Mouse (Mus musculus) G1E (cell line): ENCODE measurements around the gene Vgll2. TPM values are rescaled to one million over a fixed set of nuclear protein-coding genes. Genes with fewer than 3 reads are reported as not detected.

Source experiments
- ATAC-seq: 2 replicates; pipeline ENCODE4 v1.8.0; 2016; ENCODE audit warnings: mild to moderate bottlenecking; ENCODE audit not compliant: insufficient number of reproducible peaks, poor library complexity, low FRiP score, severe bottlenecking; ENCODE audit errors: extremely low read depth
- DNase-seq: peaks from one replicate; pipeline ENCODE4 v3.0.0; 2012; ENCODE audit warnings: low spot score
- H3K27me3 ChIP-seq: 2 replicates; pipeline ENCODE4 v1.6.1; 2012; ENCODE audit warnings: mild to moderate bottlenecking, low read length, inconsistent platforms; ENCODE audit not compliant: insufficient read depth
- H3K36me3 ChIP-seq: replicated peaks from 2 replicates; pipeline ENCODE3; 2012; ENCODE audit warnings: mild to moderate bottlenecking, inconsistent platforms
- H3K4me1 ChIP-seq: 2 replicates; pipeline ENCODE4 v1.6.1; 2012; ENCODE audit warnings: low read depth, low read length, inconsistent platforms, mixed read lengths; ENCODE audit not compliant: insufficient read depth
- H3K4me3 ChIP-seq: 2 replicates; pipeline ENCODE4 v1.5.1; 2012; ENCODE audit warnings: low read depth, mild to moderate bottlenecking, inconsistent platforms, low read length, moderate library complexity, mixed read lengths
- H3K9me3 ChIP-seq: replicated peaks from 2 replicates; pipeline ENCODE4 v1.6.1; 2012; ENCODE audit warnings: inconsistent platforms
- CTCF ChIP-seq: IDR thresholded peaks from 2 replicates; pipeline ENCODE4 v1.5.1; 2012; ENCODE audit warnings: low read depth, low read length, inconsistent platforms, mixed read lengths
- GATA1 ChIP-seq: IDR thresholded peaks from 2 replicates; pipeline ENCODE4 v1.6.1; 2012; ENCODE audit warnings: borderline replicate concordance, low read length, inconsistent platforms, mixed read lengths
- GATA2 ChIP-seq: IDR thresholded peaks from 2 replicates; pipeline ENCODE4 v1.6.1; 2012; ENCODE audit warnings: low read depth, low read length, inconsistent platforms, borderline replicate concordance
- POLR2AphosphoS5 ChIP-seq: IDR thresholded peaks from 2 replicates; pipeline ENCODE4 v1.6.1; 2012; ENCODE audit warnings: low read depth, low read length, inconsistent platforms; ENCODE audit not compliant: insufficient replicate concordance
- TAL1 ChIP-seq: conservative IDR thresholded peaks from 2 replicates; pipeline ENCODE4 v1.6.1; 2012; ENCODE audit warnings: low read depth, low read length, inconsistent platforms, mixed read lengths
- polyA plus RNA-seq: library from polyadenylated mRNA; stranded (reverse); fragments of >175 nt; gene quantifications from 2 replicates; pipeline ENCODE4 v1.2.3, GENCODE M21; 2012
- total RNA-seq, 2 experiments: library from RNA; stranded (forward) in 1 of 2; stranded (reverse) in 1 of 2; fragments of 200-1000 nt in 1 of 2; fragments of >200 nt in 1 of 2; fragmentation: Nextera tagmentation in 1 of 2; gene quantifications; 2 replicates each; pipeline ENCODE4 v1.2.3; 2014 to 2017

Vgll2 gene
- total and polyA plus RNA-seq, 3 experiments, result not detected

DNA sequence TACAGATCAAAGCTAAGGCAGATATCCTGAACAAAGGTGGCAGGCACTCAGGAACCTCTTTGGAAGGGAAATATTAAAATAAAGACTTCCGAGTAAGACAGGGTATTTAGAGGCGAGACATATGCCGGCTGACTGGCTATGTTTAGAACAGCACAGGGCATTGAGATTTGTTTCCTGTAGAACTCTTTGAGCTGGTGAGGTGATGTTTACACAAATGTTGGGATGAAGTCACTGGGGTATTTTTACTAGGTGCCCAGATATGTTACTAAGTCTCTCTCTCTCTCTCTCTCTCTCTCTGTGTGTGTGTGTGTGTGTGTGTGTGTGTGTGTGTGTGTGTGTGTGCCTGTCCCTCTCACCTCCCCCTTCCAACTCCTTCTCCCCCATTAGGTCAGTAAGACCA is 26.0 kb downstream of the Vgll2 start:
- ATAC-seq, result no peak
- Histone ChIP-seq H3K4me1 (no peaks in the 10 kb centered on the region), H3K4me3 (no peak overlapping the region), H3K9me3 (no peaks in the 10 kb centered on the region), H3K27me3 (no peaks in the 10 kb centered on the region), H3K36me3 (no peaks in the 10 kb centered on the region)
- no peak for DNase-seq
- no peak for TF ChIP-seq GATA1
- TF ChIP-seq GATA2, result no peak
- no peak for TF ChIP-seq CTCF
- no peak for TF ChIP-seq POLR2AphosphoS5
- no peak for TF ChIP-seq TAL1

DNA sequence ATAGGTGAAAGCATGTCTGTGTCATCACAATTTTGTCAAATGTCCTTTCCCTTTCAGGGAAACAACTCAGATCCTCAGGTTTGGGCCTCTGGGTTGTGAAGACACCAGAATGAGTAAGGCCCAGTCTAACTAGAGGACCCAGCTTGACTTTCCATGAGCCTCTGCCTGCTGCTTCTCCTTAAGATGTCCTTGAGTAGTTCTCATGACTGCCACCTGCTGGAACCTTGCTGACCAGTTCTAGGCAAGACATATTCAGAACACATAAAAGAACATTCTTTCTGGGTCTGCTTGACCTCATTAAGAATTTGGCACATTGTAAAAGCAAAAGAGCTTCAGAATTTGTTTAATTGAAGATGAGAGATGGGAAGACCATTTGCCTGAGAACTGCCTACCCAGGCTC is 50.2 kb downstream of the Vgll2 start:
- ATAC-seq, result no peak
- Histone ChIP-seq H3K4me3 (no peak overlapping the region), H3K27me3 (no peaks in the 10 kb centered on the region), H3K4me1 (no peaks in the 10 kb centered on the region), H3K36me3 (no peaks in the 10 kb centered on the region), H3K9me3 (no peaks in the 10 kb centered on the region)
- TF ChIP-seq TAL1 (no peak), GATA2 (no peak), GATA1 (no peak), POLR2AphosphoS5 (no peak), CTCF (no peak)
- no peak for DNase-seq

Other genes with a start within 250 kb of the Vgll2 start
- gene Ros1, start 172.7 kb downstream of the Vgll2 start, total RNA-seq (2014; fragmentation: Nextera tagmentation), result not detected in 2 replicates
- under 0.01 TPM in 1 of 2 replicates, not detected in the other for gene Ros1, start 172.7 kb downstream of the Vgll2 start, total RNA-seq (2017)
- not detected in 2 replicates for gene Ros1, start 172.7 kb downstream of the Vgll2 start, polyA plus RNA-seq
- gene Dcbld1, start 211.1 kb downstream of the Vgll2 start, total RNA-seq (2014; fragmentation: Nextera tagmentation), result not detected in 2 replicates
- gene Dcbld1, start 211.1 kb downstream of the Vgll2 start, total RNA-seq (2017), result under 0.01 and 0.06 TPM in 2 replicates
- gene Dcbld1, start 211.1 kb downstream of the Vgll2 start, polyA plus RNA-seq, result not detected in 2 replicates